Mouse (Mus musculus) heart, postnatal 0 days (tissue): ENCODE measurements at regions not wholly inside any gene's neighbourhood (a gene's known extent, or its start where the extent isn't known, plus 50 kb on each side); places are given as distances from the start of the nearest gene placed in this dataset.

Experiments used
- ATAC-seq: fragments of 200-750 bp; cut with Nextera tagmentation; 2 replicates; pipeline ENCODE4 v1.8.0; 2017; ENCODE audit warnings: low read depth, moderate number of reproducible peaks, moderate library complexity; ENCODE audit not compliant: insufficient read depth
- DNase-seq: peaks from one replicate; pipeline ENCODE4 v3.0.0-alpha.2; 2016; ENCODE audit warnings: low spot score
- H3K27ac ChIP-seq: fragments of 300-500 bp; sonication (generic); 2 replicates; pipeline ENCODE4 v1.5.1; 2014; ENCODE audit warnings: low read depth, mild to moderate bottlenecking
- H3K27me3 ChIP-seq: fragments of 300-500 bp; sonication (generic); 2 replicates; pipeline ENCODE4 v1.6.1; 2014; ENCODE audit warnings: low read length, mixed read lengths; ENCODE audit not compliant: control insufficient read depth, insufficient read depth
- H3K36me3 ChIP-seq: fragments of 300-500 bp; sonication (generic); replicated peaks from 2 replicates; pipeline ENCODE4 v1.6.1; 2014; ENCODE audit warnings: low read length, mixed read lengths; ENCODE audit not compliant: control insufficient read depth, insufficient read depth
- H3K4me1 ChIP-seq: fragments of 300-500 bp; sonication (generic); 2 replicates; pipeline ENCODE4 v1.6.1; 2014; ENCODE audit warnings: antibody characterized with exemption; ENCODE audit not compliant: control insufficient read depth, insufficient read depth
- H3K4me2 ChIP-seq: fragments of 300-500 bp; sonication (generic); 2 replicates; pipeline ENCODE4 v1.6.1; 2014; ENCODE audit warnings: low read depth, mild to moderate bottlenecking, low read length, moderate library complexity
- H3K4me3 ChIP-seq: fragments of 300-500 bp; sonication (generic); 2 replicates; pipeline ENCODE4 v1.5.1; 2014; ENCODE audit warnings: low read depth, low read length
- H3K9ac ChIP-seq: fragments of 300-500 bp; sonication (generic); replicated peaks from 2 replicates; pipeline ENCODE4 v1.6.1; 2014; ENCODE audit warnings: low read depth, low read length, mixed read lengths
- H3K9me3 ChIP-seq: fragments of 300-500 bp; sonication (generic); replicated peaks from 2 replicates; pipeline ENCODE4 v1.6.1; 2016; ENCODE audit warnings: low read length; ENCODE audit not compliant: control insufficient read depth
- CTCF ChIP-seq: IDR thresholded peaks from 2 replicates; pipeline ENCODE4 v1.5.1; 2016; ENCODE audit warnings: antibody characterized with exemption, control low read depth, low read depth
- EP300 ChIP-seq: IDR thresholded peaks from 2 replicates; pipeline ENCODE4 v1.6.1; 2016; ENCODE audit warnings: antibody characterized with exemption, low read depth
- WGBS: fragments of 180-500 bp; shearing (Covaris S2); extraction: QIAGEN DNeasy Blood & Tissue Kit; methylation state at CpG from one replicate; pipeline ENCODE4 v1.1.7; 2014; 5-methylcytosine and 5-hydroxymethylcytosine counted together

DNA sequence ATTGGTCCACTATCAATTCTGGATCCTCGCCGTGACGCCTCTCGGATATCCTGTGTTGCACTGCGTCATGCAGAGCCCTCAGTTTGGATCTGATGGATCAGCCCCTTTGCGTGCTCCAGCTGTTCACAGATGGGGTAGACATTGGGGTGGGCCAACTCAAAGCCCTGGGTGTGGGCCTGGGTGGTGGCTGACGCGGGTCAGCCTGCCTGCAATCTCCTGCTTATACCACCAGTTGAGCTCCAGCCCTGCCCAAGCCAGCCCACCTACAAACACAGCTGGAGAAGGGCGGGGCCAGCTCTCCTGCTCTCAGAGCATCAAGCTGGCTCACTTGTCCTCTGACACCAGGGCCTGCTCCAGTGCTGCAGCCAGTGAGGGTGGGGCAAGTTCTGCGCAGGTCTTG lies 73.1 kb downstream of the Rps15a start:
- Histone ChIP-seq H3K27ac (no peak overlapping the region), H3K9ac (no peak overlapping the region), H3K4me2 (no peak overlapping the region), H3K9me3 (no peaks in the 10 kb centered on the region), H3K4me1 (no peaks in the 10 kb centered on the region), H3K4me3 (no peak overlapping the region), H3K27me3 (no peaks in the 10 kb centered on the region), H3K36me3 (no peaks in the 10 kb centered on the region)
- DNase-seq (no peak), ATAC-seq (no peak)
- TF ChIP-seq EP300 (no peak), CTCF (no peak)
- 50% methylated on average over 10 of the region's 10 CpGs for WGBS

DNA sequence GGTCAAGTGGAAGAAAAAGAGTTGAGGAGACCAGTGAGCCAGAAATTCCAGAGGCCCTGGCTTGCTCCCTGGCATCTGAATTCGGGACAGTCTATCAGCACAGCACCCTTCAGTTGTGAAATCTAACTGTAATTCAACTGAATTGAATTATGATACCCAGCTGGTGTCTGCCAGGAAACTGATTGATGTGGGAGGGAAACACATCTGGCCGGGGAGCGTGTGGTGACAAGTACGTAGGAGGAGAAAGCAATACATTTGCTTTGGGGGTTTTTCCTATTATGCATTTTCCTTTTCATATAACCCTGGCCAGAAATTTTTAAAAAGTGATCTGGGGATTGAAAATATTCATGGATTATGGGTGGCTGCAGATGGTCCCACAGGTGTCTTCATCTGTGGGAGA lies 76.1 kb downstream of the Rps15a start:
- Histone ChIP-seq H3K4me2 (no peak overlapping the region), H3K36me3 (no peaks in the 10 kb centered on the region), H3K27ac (no peak overlapping the region), H3K9ac (no peak overlapping the region), H3K9me3 (no peaks in the 10 kb centered on the region), H3K4me1 (no peaks in the 10 kb centered on the region), H3K4me3 (no peak overlapping the region), H3K27me3 (no peaks in the 10 kb centered on the region)
- DNase-seq (no peak), ATAC-seq (no peak)
- 65% methylated on average over 4 of the region's 4 CpGs for WGBS
- TF ChIP-seq EP300 (no peak), CTCF (no peak)

DNA sequence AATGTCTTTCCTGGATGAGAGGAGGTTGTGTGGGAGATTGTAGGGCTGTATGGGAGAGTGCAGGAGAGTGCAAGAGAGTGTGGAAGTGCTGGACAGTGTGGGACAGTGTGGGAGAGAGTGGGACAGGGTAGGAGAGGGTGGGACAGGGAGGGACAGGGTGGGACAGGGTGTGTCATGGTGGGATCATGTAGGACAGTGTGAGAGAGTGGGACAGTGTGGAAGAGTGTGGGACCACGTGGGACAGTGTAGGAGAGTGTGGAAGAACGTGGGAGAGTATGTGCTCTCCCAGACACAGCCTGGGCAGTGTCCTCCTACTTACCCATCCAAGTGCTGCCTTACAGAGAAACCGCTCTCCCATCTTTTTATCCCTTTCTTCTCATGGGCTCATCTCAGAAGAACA lies 78.9 kb downstream of the Rps15a start:
- Histone ChIP-seq H3K9ac (no peak overlapping the region), H3K4me1 (no peaks in the 10 kb centered on the region), H3K9me3 (no peaks in the 10 kb centered on the region), H3K27me3 (no peaks in the 10 kb centered on the region), H3K27ac (no peak overlapping the region), H3K4me3 (no peak overlapping the region), H3K36me3 (no peaks in the 10 kb centered on the region), H3K4me2 (no peak overlapping the region)
- no peak for ATAC-seq
- TF ChIP-seq EP300: no peak
- TF ChIP-seq CTCF: no peak
- DNase-seq: no peak
- 56% methylated on average over 3 of the region's 3 CpGs for WGBS

DNA sequence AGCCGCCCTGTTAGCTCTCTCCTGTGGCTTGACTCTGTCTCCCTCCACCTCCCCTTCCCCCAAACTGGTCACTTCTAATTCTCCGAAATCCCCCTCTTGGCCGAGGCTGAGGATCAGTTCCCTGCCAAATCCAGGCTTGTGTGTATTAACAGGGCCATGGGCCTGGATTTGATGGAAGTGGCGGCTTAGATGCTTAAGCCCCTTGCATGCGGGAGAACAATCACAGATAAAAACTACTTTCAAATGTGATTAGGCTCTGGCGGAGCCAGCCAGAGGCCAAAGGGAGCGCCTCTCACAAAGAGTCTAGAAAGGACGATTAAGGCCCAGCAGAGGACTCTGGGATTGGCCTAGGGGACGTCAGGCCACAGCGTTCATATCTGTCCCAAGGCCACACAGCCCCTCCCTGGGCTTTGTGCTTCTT lies 89.9 kb downstream of the Rps15a start:
- ATAC-seq: no peak
- TF ChIP-seq CTCF: no peak
- no peak for TF ChIP-seq EP300
- DNase-seq: no peak
- Histone ChIP-seq H3K4me1 (no peaks in the 10 kb centered on the region), H3K4me3 (no peak overlapping the region), H3K27me3 (no peaks in the 10 kb centered on the region), H3K4me2 (no peak overlapping the region), H3K36me3 (no peaks in the 10 kb centered on the region), H3K27ac (no peak overlapping the region), H3K9ac (no peak overlapping the region), H3K9me3 (no peaks in the 10 kb centered on the region)
- 13% methylated on average over 10 of the region's 10 CpGs for WGBS

DNA sequence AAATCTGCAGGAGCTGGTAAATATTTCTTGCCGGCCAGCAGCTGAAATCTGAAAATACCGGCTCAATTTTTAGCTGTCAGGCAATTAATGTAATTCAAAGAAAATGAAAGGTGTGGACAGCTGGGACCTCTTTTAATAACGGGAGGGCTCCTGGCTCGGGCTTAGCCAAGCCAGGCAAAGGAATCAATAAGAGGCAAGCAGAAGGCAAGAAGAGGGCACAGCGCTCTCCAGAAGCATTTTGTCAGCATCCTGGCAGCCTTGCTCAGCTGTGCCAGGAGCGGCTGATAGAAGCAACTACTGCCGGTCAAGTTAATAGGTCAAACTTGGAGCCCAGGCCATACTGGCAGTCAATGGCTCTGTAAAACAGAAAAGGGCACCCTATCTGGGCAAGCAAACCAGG lies 111.4 kb downstream of the Rps15a start:
- no peaks in the 10 kb centered on the region for H3K4me1 ChIP-seq
- no peak for TF ChIP-seq CTCF
- TF ChIP-seq EP300: no peak
- H3K36me3 ChIP-seq: no peaks in the 10 kb centered on the region
- no peak for ATAC-seq
- H3K27me3 ChIP-seq: no peaks in the 10 kb centered on the region
- H3K4me2 ChIP-seq: no peak overlapping the region
- no peaks in the 10 kb centered on the region for H3K9me3 ChIP-seq
- no peak overlapping the region for H3K4me3 ChIP-seq
- no peak overlapping the region for H3K27ac ChIP-seq
- no peak overlapping the region for H3K9ac ChIP-seq
- DNase-seq: no peak
- 79% methylated on average over 7 of the region's 7 CpGs for WGBS

DNA sequence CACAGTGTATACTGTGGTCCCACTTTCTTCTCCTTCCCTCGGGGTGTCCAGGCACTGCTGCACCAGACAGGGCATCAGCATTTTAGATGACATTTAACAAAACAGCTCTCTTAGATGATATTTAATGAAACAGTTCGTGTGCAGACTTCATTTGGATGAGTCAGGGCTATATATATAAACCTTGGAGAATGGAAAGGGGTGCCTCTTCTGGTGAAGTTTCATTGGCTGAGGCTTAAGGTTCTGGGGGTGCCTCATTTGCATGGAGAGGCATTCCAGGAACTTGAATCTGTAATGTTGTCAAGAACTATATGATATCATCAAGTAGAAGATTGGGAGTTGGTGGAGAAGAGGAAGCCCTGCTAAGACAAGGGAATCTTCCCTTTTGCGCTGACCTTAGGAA lies 114.1 kb downstream of the Rps15a start:
- no peak overlapping the region for H3K4me3 ChIP-seq
- H3K9ac ChIP-seq: no peak overlapping the region
- no peaks in the 10 kb centered on the region for H3K36me3 ChIP-seq
- H3K27ac ChIP-seq: no peak overlapping the region
- 69% methylated on average over 3 of the region's 3 CpGs for WGBS
- no peaks in the 10 kb centered on the region for H3K27me3 ChIP-seq
- H3K4me2 ChIP-seq: no peak overlapping the region
- H3K9me3 ChIP-seq: no peaks in the 10 kb centered on the region
- DNase-seq (no peak), ATAC-seq (no peak)
- no peak for TF ChIP-seq CTCF
- TF ChIP-seq EP300: no peak
- no peaks in the 10 kb centered on the region for H3K4me1 ChIP-seq
